Mouse (Mus musculus) ES-E14 (cell line): ENCODE results near the gene Gm4894. TPM values are rescaled to one million over a fixed set of nuclear protein-coding genes. Genes with fewer than 3 reads are reported as not detected.
A peak's percentile ranks its signal among the peaks of the same experiment; 100 is the strongest.

Experiments used
- DNase-seq: peaks from one replicate; pipeline ENCODE4 v3.0.0-alpha.2; 2013; ENCODE audit warnings: low read depth, low spot score
- H3K27ac ChIP-seq: 2 replicates; pipeline ENCODE4 v1.5.1; 2012; ENCODE audit warnings: low read depth, mild to moderate bottlenecking, low read length, moderate library complexity, mixed read lengths; ENCODE audit not compliant: poor library complexity, insufficient read depth, severe bottlenecking
- H3K36me3 ChIP-seq: 2 replicates; pipeline ENCODE4 v1.6.1; 2012; ENCODE audit warnings: mild to moderate bottlenecking, low read length, moderate library complexity, mixed read lengths; ENCODE audit not compliant: control insufficient read depth, poor library complexity, insufficient read depth, severe bottlenecking
- H3K4me1 ChIP-seq, 2 experiments: fragments of 150-350 bp in 1 of 2; sonication (generic) in 1 of 2; 2 replicates each; pipeline ENCODE4 v1.6.1; 2012; ENCODE audit warnings: low read length in 2 of 2, mild to moderate bottlenecking in 1 of 2, mixed read lengths in 1 of 2; ENCODE audit not compliant: control insufficient read depth in 2 of 2, insufficient read depth in 2 of 2, poor library complexity in 1 of 2
- H3K4me3 ChIP-seq, 2 experiments: fragments of 150-350 bp in 1 of 2; sonication (generic) in 1 of 2; 2 replicates each; pipeline ENCODE4 v1.5.1; 2012; ENCODE audit warnings: low read length in 2 of 2, low read depth in 1 of 2, mild to moderate bottlenecking in 1 of 2, mixed read lengths in 1 of 2; ENCODE audit not compliant: insufficient read depth in 1 of 2, poor library complexity in 1 of 2, severe bottlenecking in 1 of 2
- H3K9ac ChIP-seq: 2 replicates; pipeline ENCODE4 v1.6.1; 2012; ENCODE audit warnings: low read depth, mild to moderate bottlenecking, low read length, mixed read lengths; ENCODE audit not compliant: poor library complexity, insufficient read depth, severe bottlenecking
- H3K9me3 ChIP-seq: fragments of 150-350 bp; sonication (generic); 2 replicates; pipeline ENCODE4 v1.6.1; 2012; ENCODE audit warnings: low read depth, mild to moderate bottlenecking, low read length; ENCODE audit not compliant: control insufficient read depth, insufficient read depth
- CHD2 ChIP-seq: IDR thresholded peaks from 2 replicates; pipeline ENCODE4 v1.6.1; 2014; ENCODE audit warnings: mild to moderate bottlenecking, low read depth, low read length, inconsistent platforms
- HCFC1 ChIP-seq: IDR thresholded peaks from 2 replicates; pipeline ENCODE4 v1.6.1; 2012; ENCODE audit warnings: low read length, inconsistent platforms, borderline replicate concordance; ENCODE audit not compliant: insufficient read depth
- MAFK ChIP-seq: IDR thresholded peaks from 2 replicates; pipeline ENCODE4 v1.6.1; 2014; ENCODE audit warnings: mild to moderate bottlenecking, low read depth, low read length, inconsistent platforms; ENCODE audit not compliant: insufficient read depth
- ZC3H11A ChIP-seq: IDR thresholded peaks from 2 replicates; pipeline ENCODE4 v1.6.1; 2012; ENCODE audit warnings: low read depth, mild to moderate bottlenecking, inconsistent platforms, low read length, borderline replicate concordance
- ZNF384 ChIP-seq: IDR thresholded peaks from 2 replicates; pipeline ENCODE4 v1.6.1; 2012; ENCODE audit warnings: low read depth, low read length, inconsistent platforms
- in situ Hi-C, 2 experiments: fragments of 600-800 bp; cut with MboI; formaldehyde crosslinking; loops; one replicate each; pipeline ENCODE4 v1.15.1; 2025; ENCODE audit warnings: low sequenced_read_pairs in 2 of 2, inconsistent platforms in 1 of 2; ENCODE audit not compliant: unreplicated experiment in 2 of 2
- total RNA-seq: library from RNA; depleted of rRNA; stranded (reverse); fragments of 300-350 nt; gene quantifications from 2 replicates; pipeline ENCODE4 v1.2.3, GENCODE M21; 2012

Gm4894 gene
- total RNA-seq, 1 experiment: not detected

- Histone ChIP-seq H3K36me3 (no peaks in the 10 kb centered on the region), H3K9ac (no peak overlapping the region), H3K27ac (no peak overlapping the region), H3K4me3 (no peak overlapping the region), H3K9me3 (no peaks in the 10 kb centered on the region), H3K4me1 (no peaks in the 10 kb centered on the region)
- TF ChIP-seq HCFC1 (no peak), CHD2 (no peak), MAFK (no peak), ZC3H11A (peak; percentile 37; the same call in 1 of the 2 replicates), ZNF384 (no peak)
- no peak for DNase-seq
- in situ Hi-C loops: no loop called here
Observed at GRCm38 (mm10) chr9:49246839-49247238, 3.5 kb upstream of the Gm4894 start.

- TF ChIP-seq CHD2: no peak
- no peak for TF ChIP-seq MAFK
- TF ChIP-seq ZC3H11A: no peak
- no peak for TF ChIP-seq HCFC1
- no peak for TF ChIP-seq ZNF384
- Histone ChIP-seq H3K9me3 (no peaks in the 10 kb centered on the region), H3K36me3 (no peaks in the 10 kb centered on the region), H3K9ac (no peak overlapping the region), H3K4me3 (no peak overlapping the region), H3K27ac (no peak overlapping the region), H3K4me1 (no peaks in the 10 kb centered on the region)
- DNase-seq: no peak
- in situ Hi-C loops: no loop called here
Observed at GRCm38 (mm10) chr9:49268949-49269348, 18.6 kb downstream of the Gm4894 start.

- Histone ChIP-seq H3K9ac (no peak overlapping the region), H3K9me3 (no peaks in the 10 kb centered on the region), H3K36me3 (no peaks in the 10 kb centered on the region), H3K4me1 (no peaks in the 10 kb centered on the region), H3K4me3 (no peak overlapping the region), H3K27ac (no peak overlapping the region)
- TF ChIP-seq CHD2: no peak
- no peak for TF ChIP-seq MAFK
- no peak for TF ChIP-seq HCFC1
- no peak for TF ChIP-seq ZC3H11A
- no peak for TF ChIP-seq ZNF384
- DNase-seq: no peak
- in situ Hi-C loops: no loop called here
Observed at GRCm38 (mm10) chr9:49273566-49273965, 23.2 kb downstream of the Gm4894 start.

- H3K36me3 ChIP-seq: no peaks in the 10 kb centered on the region
- no peaks in the 10 kb centered on the region for H3K9me3 ChIP-seq
- H3K9ac ChIP-seq: no peak overlapping the region
- H3K27ac ChIP-seq: no peak overlapping the region
- TF ChIP-seq ZNF384 (no peak), CHD2 (no peak), HCFC1 (no peak), MAFK (no peak), ZC3H11A (no peak)
- no peaks in the 10 kb centered on the region for H3K4me1 ChIP-seq
- in situ Hi-C loops: no loop called here
- no peak for DNase-seq
- no peak overlapping the region for H3K4me3 ChIP-seq
Observed at GRCm38 (mm10) chr9:49275976-49276375, 25.6 kb downstream of the Gm4894 start.

- Histone ChIP-seq H3K4me1 (no peaks in the 10 kb centered on the region), H3K9me3 (no peaks in the 10 kb centered on the region), H3K27ac (no peak overlapping the region), H3K4me3 (no peak overlapping the region), H3K36me3 (no peaks in the 10 kb centered on the region), H3K9ac (no peak overlapping the region)
- DNase-seq: no peak
- TF ChIP-seq HCFC1: no peak
- TF ChIP-seq ZC3H11A: no peak
- TF ChIP-seq ZNF384: no peak
- TF ChIP-seq CHD2: no peak
- no peak for TF ChIP-seq MAFK
- in situ Hi-C loops: no loop called here
Observed at GRCm38 (mm10) chr9:49276542-49277334, 26.4 kb downstream of the Gm4894 start.
